Mouse (Mus musculus) small intestine, adult 2 months (tissue): ENCODE data around the gene Nell1.

Experiments used
- CTCF ChIP-seq: fragments of 200-500 bp; IDR thresholded peaks from 2 replicates; pipeline ENCODE4 v1.5.1; 2012; ENCODE audit warnings: low read depth, mild to moderate bottlenecking, control low read depth, inconsistent platforms, low read length, moderate library complexity, mixed read lengths; ENCODE audit not compliant: insufficient replicate concordance, insufficient read length; ENCODE audit errors: extremely low read depth
- POLR2A ChIP-seq: fragments of 200-500 bp; IDR thresholded peaks from 2 replicates; pipeline ENCODE4 v1.6.1; 2012; ENCODE audit warnings: low read depth, mild to moderate bottlenecking, control low read depth, inconsistent platforms, low read length, moderate library complexity

- TF ChIP-seq CTCF (no peak), POLR2A (no peak)
Measured at GRCm38 (mm10) chr7:50005268-50005667, 30.6 kb downstream of the Nell1 start.
